Mouse (Mus musculus) stomach, postnatal 0 days (tissue): ENCODE results near the gene Sox5. TPM values are rescaled to one million over a fixed set of nuclear protein-coding genes. Genes with fewer than 3 reads are reported as not detected.
A peak's percentile ranks its signal among the peaks of the same experiment; 100 is the strongest.

Experiments
- ATAC-seq: fragments of 200-750 bp; cut with Nextera tagmentation; 2 replicates; pipeline ENCODE4 v1.8.0; 2017; ENCODE audit not compliant: low FRiP score, low TSS enrichment
- DNase-seq: peaks from one replicate; pipeline ENCODE4 v3.0.0-alpha.2; 2016; ENCODE audit warnings: low spot score
- H3K27ac ChIP-seq: fragments of 300-500 bp; sonication (generic); replicated peaks from 2 replicates; pipeline ENCODE4 v1.5.1; 2014; ENCODE audit warnings: mild to moderate bottlenecking, control low read depth
- H3K27me3 ChIP-seq: fragments of 300-500 bp; sonication (generic); 2 replicates; pipeline ENCODE4 v1.6.1; 2014; ENCODE audit warnings: low read length; ENCODE audit not compliant: control insufficient read depth, insufficient read depth
- H3K36me3 ChIP-seq: fragments of 300-500 bp; sonication (generic); 2 replicates; pipeline ENCODE4 v1.6.1; 2014; ENCODE audit warnings: low read length, mixed read lengths; ENCODE audit not compliant: control insufficient read depth, insufficient read depth
- H3K4me1 ChIP-seq: fragments of 300-500 bp; sonication (generic); replicated peaks from 2 replicates; pipeline ENCODE4 v1.6.1; 2014; ENCODE audit warnings: antibody characterized with exemption; ENCODE audit not compliant: control insufficient read depth, insufficient read depth
- H3K4me2 ChIP-seq: fragments of 300-500 bp; sonication (generic); replicated peaks from 2 replicates; pipeline ENCODE4 v1.6.1; 2014; ENCODE audit warnings: low read depth, mild to moderate bottlenecking, control low read depth, moderate library complexity
- H3K4me3 ChIP-seq: fragments of 300-500 bp; sonication (generic); 2 replicates; pipeline ENCODE4 v1.5.1; 2014; ENCODE audit warnings: low read depth, low read length, control low read depth
- H3K9ac ChIP-seq: fragments of 300-500 bp; sonication (generic); 2 replicates; pipeline ENCODE4 v1.6.1; 2014; ENCODE audit warnings: mild to moderate bottlenecking, low read length, control low read depth, mixed read lengths
- H3K9me3 ChIP-seq: fragments of 300-500 bp; sonication (generic); 2 replicates; pipeline ENCODE4 v1.6.1; 2016; ENCODE audit warnings: low read length; ENCODE audit not compliant: control insufficient read depth
- CTCF ChIP-seq: IDR thresholded peaks from 2 replicates; pipeline ENCODE4 v1.5.1; 2016; ENCODE audit warnings: antibody characterized with exemption, low read depth, mild to moderate bottlenecking, moderate library complexity
- EP300 ChIP-seq: optimal IDR thresholded peaks from 2 replicates; pipeline ENCODE3; 2016; ENCODE audit warnings: antibody characterized with exemption
- WGBS: fragments of 180-500 bp; shearing (Covaris S2); extraction: QIAGEN DNeasy Blood & Tissue Kit; methylation state at CpG from one replicate; pipeline ENCODE4 v1.1.7; 2014; 5-methylcytosine and 5-hydroxymethylcytosine counted together
- polyA plus RNA-seq: library from polyadenylated mRNA; unstranded; fragments of >200 nt; fragmentation: Nextera tagmentation; extraction: Ambion mirVana; gene quantifications from 2 replicates; pipeline ENCODE4 v1.2.1, GENCODE M21; 2015

Gene Sox5
- polyA plus RNA-seq, 1 experiment from 2014 or later, result 9.8 TPM

DNA sequence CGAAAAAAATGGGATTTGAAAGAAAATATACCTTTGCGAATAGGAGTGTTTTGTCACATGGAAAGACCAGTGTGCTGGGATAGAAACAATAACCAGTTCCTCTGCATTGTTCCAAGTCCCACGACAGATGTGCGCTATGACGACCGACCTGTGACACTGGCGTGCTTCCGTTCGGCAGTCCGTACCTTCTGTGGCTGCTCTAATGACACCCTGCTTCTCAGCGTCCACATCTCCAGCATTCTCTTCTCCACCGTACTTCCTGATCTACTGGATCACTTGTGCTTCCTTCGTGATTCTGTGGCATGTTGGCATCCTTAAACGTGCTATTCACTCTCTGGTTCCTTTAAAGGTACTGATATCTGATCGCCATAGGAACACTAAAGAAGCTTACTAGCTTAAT is 401.6 kb downstream of the Sox5 start:
- H3K27me3 ChIP-seq, result no peaks in the 10 kb centered on the region
- H3K4me1 ChIP-seq, result no peaks in the 10 kb centered on the region
- H3K4me3 ChIP-seq, result no peak overlapping the region
- no peak overlapping the region for H3K9ac ChIP-seq
- no peak overlapping the region for H3K4me2 ChIP-seq
- no peaks in the 10 kb centered on the region for H3K9me3 ChIP-seq
- TF ChIP-seq CTCF, result no peak
- TF ChIP-seq EP300, result no peak
- ATAC-seq (no peak), DNase-seq (no peak)
- no peaks in the 10 kb centered on the region for H3K36me3 ChIP-seq
- H3K27ac ChIP-seq, result no peak overlapping the region
- 80% methylated on average over 15 of the region's 15 CpGs for WGBS

DNA sequence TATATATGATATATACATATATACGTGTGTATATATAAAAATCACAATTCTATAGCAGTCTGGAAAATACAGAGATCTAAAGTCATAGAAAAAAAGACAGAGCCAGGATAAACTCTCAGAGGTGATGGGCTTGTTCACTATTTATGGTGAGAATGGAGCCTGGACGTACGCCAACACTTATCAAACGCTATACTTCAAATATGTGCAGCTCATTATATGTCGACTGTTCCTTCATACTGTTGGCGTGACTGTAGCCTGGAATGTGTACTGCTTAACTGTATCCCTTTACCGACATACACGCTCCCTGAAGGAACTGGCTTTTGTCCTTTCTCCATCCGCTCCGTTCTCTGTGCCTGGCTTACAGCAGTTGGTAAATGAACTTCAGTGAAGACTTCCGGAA is 407.0 kb downstream of the Sox5 start:
- DNase-seq (no peak), ATAC-seq (no peak)
- TF ChIP-seq EP300 (no peak), CTCF (no peak)
- H3K4me2 ChIP-seq, result no peak overlapping the region
- H3K27ac ChIP-seq, result no peak overlapping the region
- no peaks in the 10 kb centered on the region for H3K9me3 ChIP-seq
- H3K27me3 ChIP-seq, result no peaks in the 10 kb centered on the region
- H3K36me3 ChIP-seq, result no peaks in the 10 kb centered on the region
- H3K4me3 ChIP-seq, result no peak overlapping the region
- H3K4me1 ChIP-seq, result no peaks in the 10 kb centered on the region
- H3K9ac ChIP-seq, result no peak overlapping the region
- WGBS, result 74% methylated on average over 11 of the region's 11 CpGs

- H3K4me1 ChIP-seq, result no peaks in the 10 kb centered on the region
- no peak overlapping the region for H3K27ac ChIP-seq
- H3K4me3 ChIP-seq, result no peak overlapping the region
- H3K9ac ChIP-seq, result no peak overlapping the region
- 41% methylated on average over 10 of the region's 10 CpGs for WGBS
- H3K4me2 ChIP-seq, result no peak overlapping the region
- H3K36me3 ChIP-seq, result no peaks in the 10 kb centered on the region
- no peaks in the 10 kb centered on the region for H3K9me3 ChIP-seq
- no peaks in the 10 kb centered on the region for H3K27me3 ChIP-seq
- ATAC-seq (peak; percentile 93), DNase-seq (peak; percentile 87)
- no peak for TF ChIP-seq CTCF
- TF ChIP-seq EP300, result no peak
These were observed 411.1 kb downstream of the Sox5 start for GRCm38 (mm10) chr6:144370699-144371098.

GRCm38 (mm10) chr6:144367626-144368077 is 414.1 kb downstream of the Sox5 start:
- no peaks in the 10 kb centered on the region for H3K9me3 ChIP-seq
- H3K27ac ChIP-seq, result no peak overlapping the region
- H3K4me1 ChIP-seq, result no peaks in the 10 kb centered on the region
- H3K27me3 ChIP-seq, result no peaks in the 10 kb centered on the region
- DNase-seq (no peak), ATAC-seq (no peak)
- no peak overlapping the region for H3K4me3 ChIP-seq
- no peak overlapping the region for H3K9ac ChIP-seq
- no peak overlapping the region for H3K4me2 ChIP-seq
- H3K36me3 ChIP-seq, result no peaks in the 10 kb centered on the region
- 85% methylated on average over 11 of the region's 11 CpGs for WGBS
- TF ChIP-seq EP300 (no peak), CTCF (no peak)

DNA sequence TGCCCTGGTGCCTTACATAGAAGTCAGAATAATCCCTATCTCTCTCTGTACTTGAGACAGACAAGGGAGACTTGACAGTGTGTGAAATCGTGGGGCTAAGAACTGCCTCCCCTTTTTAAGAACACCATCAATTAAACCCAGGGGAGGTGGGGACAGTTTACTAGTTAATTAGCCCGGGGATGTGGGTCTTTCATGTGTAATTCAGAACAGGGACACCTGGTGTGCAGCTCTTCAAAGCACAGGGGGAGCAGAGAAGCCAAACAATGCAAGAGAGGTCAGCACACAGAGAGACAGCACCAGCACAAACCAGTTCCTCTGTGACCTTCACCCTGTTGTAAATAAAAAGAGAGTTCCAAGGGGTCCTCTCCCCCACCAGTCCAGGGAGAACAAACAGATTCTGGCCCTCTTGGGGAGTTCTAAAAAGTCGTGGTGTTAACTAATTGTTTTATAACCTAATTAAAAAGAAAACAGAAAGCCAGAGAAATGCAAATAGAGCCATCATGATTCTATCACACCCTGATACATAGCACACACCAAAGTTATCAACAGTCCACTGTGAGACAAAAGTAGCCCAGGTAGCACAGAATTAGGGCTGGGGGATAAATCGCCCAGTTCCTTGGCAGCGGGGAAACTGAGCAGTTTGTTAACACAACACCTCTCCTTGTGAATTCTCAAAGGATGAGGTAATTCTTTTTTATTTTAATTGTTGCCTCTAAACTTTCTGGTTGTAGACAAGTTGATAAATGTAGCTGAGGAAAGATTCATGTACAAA is 420.3 kb downstream of the Sox5 start:
- Histone ChIP-seq H3K4me1 (no peaks in the 10 kb centered on the region), H3K4me2 (no peak overlapping the region), H3K36me3 (no peaks in the 10 kb centered on the region), H3K27ac (no peak overlapping the region), H3K27me3 (no peaks in the 10 kb centered on the region), H3K9ac (no peak overlapping the region), H3K4me3 (no peak overlapping the region), H3K9me3 (no peaks in the 10 kb centered on the region)
- no peak for DNase-seq
- TF ChIP-seq CTCF, result no peak
- TF ChIP-seq EP300, result no peak
- 26% methylated on average over 5 of the region's 5 CpGs for WGBS
- no peak for ATAC-seq

DNA sequence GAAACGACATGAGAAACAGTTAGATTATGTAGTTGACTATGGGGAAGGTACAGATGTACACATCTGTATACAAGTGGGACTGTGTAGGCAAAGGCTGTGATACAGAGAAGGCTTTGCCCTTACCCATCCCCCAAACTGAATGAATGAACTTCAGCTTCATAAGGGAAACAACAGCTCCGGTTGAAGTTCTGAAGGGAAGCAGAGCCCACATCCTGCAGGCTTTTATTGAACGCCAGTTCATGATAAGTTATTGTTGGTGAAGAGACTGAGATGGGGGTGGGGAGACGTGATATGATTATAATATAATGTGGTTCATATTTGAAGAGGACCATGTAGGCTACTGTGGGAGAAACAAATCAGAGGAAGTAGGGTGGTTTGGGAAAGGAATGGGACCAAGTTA is 424.7 kb downstream of the Sox5 start:
- Histone ChIP-seq H3K4me1 (no peaks in the 10 kb centered on the region), H3K9ac (no peak overlapping the region), H3K4me2 (no peak overlapping the region), H3K27me3 (no peaks in the 10 kb centered on the region), H3K36me3 (no peaks in the 10 kb centered on the region), H3K9me3 (no peaks in the 10 kb centered on the region), H3K27ac (no peak overlapping the region), H3K4me3 (no peak overlapping the region)
- TF ChIP-seq CTCF (no peak), EP300 (no peak)
- DNase-seq, result no peak
- no peak for ATAC-seq
- 74% methylated on average over 4 of the region's 4 CpGs for WGBS
